Mouse (Mus musculus): ENCODE measurements around the gene Cdkn3.

GRCm38 (mm10) chr14:46807927-46808326 lies 47.6 kb downstream of the Cdkn3 start:
- no peak for TF ChIP-seq CTCF (IDR thresholded peaks at IDR 0.05; ENCODE audit: borderline replicate concordance, insufficient read depth, low read depth, low read length)
- no peak for TF ChIP-seq POLR2A (IDR thresholded peaks at IDR 0.05; ENCODE audit: borderline replicate concordance, insufficient read depth, low read length)
